Mouse (Mus musculus): ENCODE results near the gene Olfr1356. TPM values are rescaled to one million over a fixed set of nuclear protein-coding genes. Genes with fewer than 3 reads are reported as not detected.

Olfr1356 gene
- not detected in 2 replicates for polyA plus RNA-seq (2012; rRNA removed)

GRCm38 (mm10) chr10:78852066-78852465, at the start of gene Olfr1356:
Gene Olfr1356 (minus strand): TSS chr10:78852166.

GRCm38 (mm10) chr10:78875240-78875639, 23.3 kb upstream of the Olfr1356 start, which contains the start of gene Olfr1355:
Gene Olfr1355 (plus strand): TSS chr10:78875540.

Other genes with a start within 250 kb of the Olfr1356 start
- gene Olfr1357, start 234.1 kb downstream of the Olfr1356 start, polyA plus RNA-seq (2012; rRNA removed): not detected in 2 replicates
- not detected in 2 replicates for gene Casp14, start 133.9 kb downstream of the Olfr1356 start, polyA plus RNA-seq (2012; rRNA removed)
- gene Ccdc105, start 99.1 kb downstream of the Olfr1356 start, polyA plus RNA-seq (2012; rRNA removed): 0.28 and 0.56 TPM in 2 replicates
- 6.0 and 6.4 TPM in 2 replicates for gene Slc1a6, start 71.7 kb downstream of the Olfr1356 start, polyA plus RNA-seq (2012; rRNA removed)
- not detected in 2 replicates for gene Olfr1355, start 23.4 kb upstream of the Olfr1356 start, polyA plus RNA-seq (2012; rRNA removed)
- not detected in 2 replicates for gene Olfr1354, start 61.0 kb upstream of the Olfr1356 start, polyA plus RNA-seq (2012; rRNA removed)
- gene Olfr8, start 98.5 kb upstream of the Olfr1356 start, polyA plus RNA-seq (2012; rRNA removed): not detected in 2 replicates
- not detected in 2 replicates for gene Olfr1353, start 111.1 kb upstream of the Olfr1356 start, polyA plus RNA-seq (2012; rRNA removed)
- not detected in 2 replicates for gene Olfr1352, start 128.9 kb upstream of the Olfr1356 start, polyA plus RNA-seq (2012; rRNA removed)
- gene Olfr1351, start 160.3 kb upstream of the Olfr1356 start, polyA plus RNA-seq (2012; rRNA removed): not detected in 2 replicates
- not detected in 2 replicates for gene Olfr57, start 176.6 kb upstream of the Olfr1356 start, polyA plus RNA-seq (2012; rRNA removed)
- gene 2610008E11Rik, start 245.4 kb upstream of the Olfr1356 start, polyA plus RNA-seq (2012; rRNA removed): 1.9 and 2.4 TPM in 2 replicates

Measured in ovary, adult 2 months (tissue).